In the genomic region with DNA sequence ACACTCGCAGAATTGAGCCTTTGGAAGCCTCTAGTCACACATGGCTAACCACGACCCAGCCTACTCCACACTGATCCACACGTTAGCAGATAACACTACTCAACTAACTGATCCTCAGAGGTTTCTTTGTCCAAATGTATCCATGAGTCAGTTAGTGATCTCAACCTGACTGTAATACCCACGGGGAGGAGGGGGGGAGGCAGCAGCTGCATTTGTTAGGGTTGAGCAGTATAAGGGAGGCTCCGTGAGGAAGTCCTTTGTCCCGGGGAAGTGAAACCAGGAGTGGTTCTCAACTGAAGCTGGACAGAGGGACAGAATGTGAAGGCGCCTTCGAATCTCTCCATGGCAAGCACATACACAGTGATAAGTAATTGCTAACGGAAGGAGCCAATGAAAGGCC, we compare ENCODE assay signal across 11 mouse cellular contexts. TPM values are rescaled to one million over a fixed set of nuclear protein-coding genes. Genes with fewer than 3 reads are reported as not detected.
DNase-seq lines count a peak whose midpoint lies in the region; ATAC-seq and TF ChIP-seq lines count a peak whose summit lies in the region.
"Had no signal": no experiment of that assay in that cellular context is flagged by ENCODE, and none has a peak within 500 bp of the region (broad histone marks: within the 10 kb centered on the region; RNA-seq: fewer than 3 reads in every experiment).

No protein-coding gene starts in this region.

- no peaks in the 10 kb centered on the region; the same call in 1 of the 2 replicates for H3K79me2 ChIP-seq in liver, adult 2 months (ENCODE audit: control insufficient read depth, insufficient read depth, low read length)

- no peaks in the 10 kb centered on the region for H3K9me3 ChIP-seq in liver, embryonic 11.5 days (ENCODE audit: control insufficient read depth, low read length)
- H3K9me3 ChIP-seq in intestine, postnatal 0 days (ENCODE audit: control insufficient read depth), result no peaks in the 10 kb centered on the region
- H3K9me3 ChIP-seq in stomach, embryonic 16.5 days (replicated peaks; ENCODE audit: control insufficient read depth, low read length), result no peaks in the 10 kb centered on the region
- no peaks in the 10 kb centered on the region for H3K9me3 ChIP-seq in hindbrain, embryonic 11.5 days (ENCODE audit: control insufficient read depth, low read length)
- H3K9me3 ChIP-seq: hindbrain, embryonic 15.5 days had no signal

- no peak overlapping the region for H3K4me3 ChIP-seq in liver, adult 2 months (ENCODE audit: insufficient read depth, low read depth, low read length)
- H3K4me3 ChIP-seq in liver, embryonic 11.5 days (ENCODE audit: low read depth, low read length), result no peak overlapping the region
- no peak overlapping the region for H3K4me3 ChIP-seq in intestine, postnatal 0 days (ENCODE audit: low read depth, low read length)
- no peak overlapping the region for H3K4me3 ChIP-seq in stomach, embryonic 16.5 days (replicated peaks; ENCODE audit: low read length)
- no peak overlapping the region for H3K4me3 ChIP-seq in hindbrain, embryonic 11.5 days (ENCODE audit: low read depth, low read length)
- H3K4me3 ChIP-seq: hindbrain, embryonic 15.5 days had no signal

- no peak overlapping the region for H3K4me2 ChIP-seq in liver, embryonic 11.5 days
- H3K4me2 ChIP-seq in intestine, postnatal 0 days (replicated peaks; ENCODE audit: low read depth), result peak overlapping the region; percentile 37
- H3K4me2 ChIP-seq in stomach, embryonic 16.5 days (ENCODE audit: low read depth, low read length), result peak overlapping the region; percentile 4; the same call in 1 of the 2 replicates
- no peak overlapping the region for H3K4me2 ChIP-seq in hindbrain, embryonic 11.5 days (replicated peaks; ENCODE audit: low read depth, low read length)
- H3K4me2 ChIP-seq: hindbrain, embryonic 15.5 days had no signal

- no peak overlapping the region for H3K27ac ChIP-seq in liver, adult 2 months (replicated peaks; ENCODE audit: insufficient read depth, low read depth, low read length)
- no peak overlapping the region for H3K27ac ChIP-seq in liver, embryonic 11.5 days (ENCODE audit: low read depth, low read length)
- peak overlapping the region; percentile 8; the same call in 1 of the 2 replicates for H3K27ac ChIP-seq in intestine, postnatal 0 days (ENCODE audit: low read depth, low read length)
- H3K27ac ChIP-seq in stomach, embryonic 16.5 days (ENCODE audit: low read length), result 0 out of 2 replicates have a peak overlapping the region, but pooled peaks have one; percentile 15
- H3K27ac ChIP-seq in hindbrain, embryonic 11.5 days (ENCODE audit: low read depth, low read length), result no peak overlapping the region
- H3K27ac ChIP-seq: hindbrain, embryonic 15.5 days had no signal

- 0 out of 2 replicates have a peak, but pooled peaks cover 2% of the 10 kb centered on the region for H3K4me1 ChIP-seq in liver, adult 2 months (ENCODE audit: control insufficient read depth, insufficient read depth, low read length)
- H3K4me1 ChIP-seq in liver, embryonic 11.5 days (replicated peaks; ENCODE audit: control insufficient read depth, insufficient read depth, low read length), result peaks cover 54% of the 10 kb centered on the region
- 0 out of 2 replicates have a peak, but pooled peaks cover 15% of the 10 kb centered on the region for H3K4me1 ChIP-seq in intestine, postnatal 0 days (replicated peaks; ENCODE audit: control insufficient read depth, insufficient read depth, low read length)
- H3K4me1 ChIP-seq in stomach, embryonic 16.5 days (ENCODE audit: control insufficient read depth, insufficient read depth, low read length), result peaks cover 11% of the 10 kb centered on the region; the same call in 1 of the 2 replicates
- peaks cover 2% of the 10 kb centered on the region; the same call in 1 of the 2 replicates for H3K4me1 ChIP-seq in hindbrain, embryonic 11.5 days (replicated peaks; ENCODE audit: control insufficient read depth, insufficient read depth, low read length)

- no peaks in the 10 kb centered on the region for H3K36me3 ChIP-seq in liver, adult 2 months (ENCODE audit: control insufficient read depth, insufficient read depth, low read length)
- H3K36me3 ChIP-seq in liver, embryonic 11.5 days (ENCODE audit: control insufficient read depth, insufficient read depth, low read length), result no peaks in the 10 kb centered on the region
- H3K36me3 ChIP-seq in intestine, postnatal 0 days (ENCODE audit: control insufficient read depth, insufficient read depth), result no peaks in the 10 kb centered on the region; the same call in 1 of the 2 replicates
- H3K36me3 ChIP-seq in stomach, embryonic 16.5 days (ENCODE audit: control insufficient read depth, insufficient read depth, low read length), result no peaks in the 10 kb centered on the region
- no peaks in the 10 kb centered on the region for H3K36me3 ChIP-seq in hindbrain, embryonic 11.5 days (ENCODE audit: control insufficient read depth, insufficient read depth, low read length)
- H3K36me3 ChIP-seq: hindbrain, embryonic 15.5 days had no signal

- peaks cover 6% of the 10 kb centered on the region; the same call in 1 of the 2 replicates for H3K27me3 ChIP-seq in liver, adult 2 months (ENCODE audit: control insufficient read depth, insufficient read depth, low read length)
- no peaks in the 10 kb centered on the region for H3K27me3 ChIP-seq in liver, embryonic 11.5 days (replicated peaks; ENCODE audit: control insufficient read depth, insufficient read depth, low read length)
- H3K27me3 ChIP-seq in intestine, postnatal 0 days (replicated peaks; ENCODE audit: control insufficient read depth, insufficient read depth, low read length), result no peaks in the 10 kb centered on the region
- no peaks in the 10 kb centered on the region for H3K27me3 ChIP-seq in stomach, embryonic 16.5 days (ENCODE audit: control insufficient read depth, insufficient read depth, low read length)
- H3K27me3 ChIP-seq in hindbrain, embryonic 11.5 days (ENCODE audit: control insufficient read depth, insufficient read depth, low read length), result no peaks in the 10 kb centered on the region
- H3K27me3 ChIP-seq: hindbrain, embryonic 15.5 days; Patski had no signal

- DNase-seq in liver, adult 2 months (ENCODE audit: extremely low read depth, low read depth, low spot score), result peak; percentile 20
- DNase-seq in liver, embryonic 11.5 days (ENCODE audit: low spot score), result no peak
- peak; percentile 66 for DNase-seq in gastrocnemius, postnatal 25 days
- DNase-seq in hindbrain, embryonic 11.5 days (ENCODE audit: low spot score), result no peak
- no peak for DNase-seq in urinary bladder, adult 18-20 months (ENCODE audit: low spot score in 2 of 2)
- DNase-seq: cerebellum, postnatal 36 days had no signal

- TF ChIP-seq CTCF in liver, adult 2 months (IDR thresholded peaks at IDR 0.05; ENCODE audit: low read depth, low read length), result no peak
- TF ChIP-seq CTCF in intestine, postnatal 0 days (IDR thresholded peaks at IDR 0.05; ENCODE audit: low read depth), result no peak

- ATAC-seq in liver, embryonic 11.5 days (replicated peaks; ENCODE audit: low FRiP score), result no peak
- 0 out of 2 replicates have a peak, but pooled peaks have one; percentile 14 for ATAC-seq in intestine, postnatal 0 days
- ATAC-seq in stomach, embryonic 16.5 days (ENCODE audit: insufficient read depth, low FRiP score), result no peak
- no peak for ATAC-seq in hindbrain, embryonic 11.5 days (ENCODE audit: low FRiP score)
- no peak for ATAC-seq in inflammation-experienced regulatory T-cells, adult 6 months
- ATAC-seq: Patski had no signal

- no peak overlapping the region for H3K9ac ChIP-seq in liver, adult 2 months (ENCODE audit: low read depth, low read length)
- H3K9ac ChIP-seq in liver, embryonic 11.5 days (ENCODE audit: low read depth, low read length), result no peak overlapping the region
- no peak overlapping the region for H3K9ac ChIP-seq in intestine, postnatal 0 days (ENCODE audit: low read depth, low read length)
- H3K9ac ChIP-seq in stomach, embryonic 16.5 days (ENCODE audit: low read length), result no peak overlapping the region
- H3K9ac ChIP-seq in hindbrain, embryonic 11.5 days (ENCODE audit: low read depth, low read length), result no peak overlapping the region
- H3K9ac ChIP-seq: hindbrain, embryonic 15.5 days had no signal

- no peak for TF ChIP-seq POLR2A in liver, adult 2 months (IDR thresholded peaks at IDR 0.05; ENCODE audit: extremely low read depth, insufficient read depth, low read length)

- WGBS in liver, adult 2 months, result 67% methylated on average over 9 of the region's 9 CpGs
- WGBS in liver, embryonic 11.5 days, result 68% methylated on average over 9 of the region's 9 CpGs
- 38% methylated on average over 9 of the region's 9 CpGs for WGBS in intestine, postnatal 0 days
- WGBS in stomach, embryonic 16.5 days, result 61% methylated on average over 9 of the region's 9 CpGs
- 79% methylated on average over 9 of the region's 9 CpGs for WGBS in hindbrain, embryonic 11.5 days

RNA-seq across cellular contexts. Expression of gene Wipf1, which starts 2.8 kb away (rescaled TPM):
- total RNA-seq in liver, adult 2 months (2014; rRNA removed), result 1.4 and 1.9 TPM in 2 replicates
- polyA plus RNA-seq in liver, adult 2 months (2012; rRNA removed), result 1.3 and 1.7 TPM in 2 replicates
- 12.0 and 12.7 TPM in 2 replicates for polyA plus RNA-seq in liver, embryonic 11.5 days (2014; fragmentation: Nextera tagmentation; extraction: Ambion mirVana)
- total RNA-seq in gastrocnemius, postnatal 25 days (2021), result 10 to 100 TPM; 11.2 to 11.5 TPM
- polyA plus RNA-seq in intestine, postnatal 0 days (2015; fragmentation: Nextera tagmentation; extraction: Ambion mirVana), result 9.9 and 10.3 TPM in 2 replicates
- 5.6 and 7.0 TPM in 2 replicates for polyA plus RNA-seq in stomach, embryonic 16.5 days (2015; fragmentation: Nextera tagmentation; extraction: Ambion mirVana)
- 9.2 and 9.7 TPM in 2 replicates for polyA plus RNA-seq in hindbrain, embryonic 11.5 days (2014; fragmentation: Nextera tagmentation; extraction: Ambion mirVana)
- 100 to 1,000 TPM in 1 of 3 experiments, 10 to 100 TPM in 2; 61.5 to 101 (median 68.3) TPM for polyA plus RNA-seq in inflammation-experienced regulatory T-cells, adult 6 months (2017; shearing (Covaris generic))

RNA-seq across cellular contexts. Expression of gene Chrna1, which starts 53.4 kb away (rescaled TPM):
- total RNA-seq in liver, adult 2 months (2014; rRNA removed), result not detected in 2 replicates
- not detected in 2 replicates for polyA plus RNA-seq in liver, adult 2 months (2012; rRNA removed)
- polyA plus RNA-seq in liver, embryonic 11.5 days (2014; fragmentation: Nextera tagmentation; extraction: Ambion mirVana), result 0.66 and 0.70 TPM in 2 replicates
- 1 to 10 TPM; 7.6 to 9.0 TPM for total RNA-seq in gastrocnemius, postnatal 25 days (2021)
- polyA plus RNA-seq in intestine, postnatal 0 days (2015; fragmentation: Nextera tagmentation; extraction: Ambion mirVana), result 0.08 and 0.12 TPM in 2 replicates
- polyA plus RNA-seq in stomach, embryonic 16.5 days (2015; fragmentation: Nextera tagmentation; extraction: Ambion mirVana), result 0.16 and 1.7 TPM in 2 replicates
- 0.51 and 0.98 TPM in 2 replicates for polyA plus RNA-seq in hindbrain, embryonic 11.5 days (2014; fragmentation: Nextera tagmentation; extraction: Ambion mirVana)
- not detected for polyA plus RNA-seq in inflammation-experienced regulatory T-cells, adult 6 months (2017; shearing (Covaris generic))

Comparison
In these comparisons a context has a peak if more than half of its experiments do, and no peak if none do; other contexts are left out.
1. DNase-seq: peak in liver, adult 2 months (single experiment) and gastrocnemius, postnatal 25 days (single experiment); none in liver, embryonic 11.5 days (single experiment), hindbrain, embryonic 11.5 days (single experiment) and urinary bladder, adult 18-20 months (0 of 2).
2. H3K27ac ChIP-seq: peak in intestine, postnatal 0 days (single experiment) and stomach, embryonic 16.5 days (single experiment); none in liver, adult 2 months (single experiment), liver, embryonic 11.5 days (single experiment) and hindbrain, embryonic 11.5 days (single experiment).
3. H3K4me2 ChIP-seq: peak in intestine, postnatal 0 days (single experiment) and stomach, embryonic 16.5 days (single experiment); none in liver, embryonic 11.5 days (single experiment) and hindbrain, embryonic 11.5 days (single experiment).